In the genomic region with DNA sequence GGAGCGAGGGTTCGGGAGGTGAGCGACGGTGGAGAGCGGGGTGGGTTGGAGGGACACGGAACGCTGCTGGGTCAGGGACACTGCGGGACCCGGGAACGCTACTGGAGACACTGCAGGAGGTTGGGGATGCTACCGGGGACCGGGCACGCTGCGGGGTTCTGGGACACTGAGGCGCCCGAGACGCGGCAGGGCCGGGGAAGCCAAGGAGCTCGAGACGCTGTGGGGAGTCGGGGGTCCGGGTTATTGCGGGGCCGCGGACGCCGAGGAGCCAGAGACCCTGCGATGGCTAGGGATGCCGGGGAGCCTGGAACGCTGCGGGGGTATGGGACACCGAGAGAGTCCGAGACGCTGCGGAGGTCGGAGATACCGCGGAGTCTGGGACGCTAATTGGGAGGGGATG, we compare ENCODE assay signal across 8 mouse cellular contexts. TPM values are rescaled to one million over a fixed set of nuclear protein-coding genes. Genes with fewer than 3 reads are reported as not detected.
DNase-seq lines count a peak whose midpoint lies in the region; ATAC-seq and TF ChIP-seq lines count a peak whose summit lies in the region.

No protein-coding gene starts in this region.

- H3K4me2 ChIP-seq in forebrain, embryonic 15.5 days (replicated peaks): peak overlapping the region; percentile 81
- H3K4me2 ChIP-seq in liver, embryonic 13.5 days: peak overlapping the region; percentile 91

- DNase-seq in gastrocnemius, adult 2 months: no peak
- DNase-seq in gastrocnemius, postnatal 36 days: no peak
- no peak for DNase-seq in liver, embryonic 13.5 days
- DNase-seq in urinary bladder, postnatal 4 days (ENCODE audit: low spot score in 2 of 2): no peak
- DNase-seq in ovary, adult 18-20 months (ENCODE audit: low spot score): no peak

- peak; percentile 84 for ATAC-seq in forebrain, embryonic 15.5 days (replicated peaks)
- peak; percentile 65 for ATAC-seq in liver, embryonic 13.5 days (ENCODE audit: low read depth)
- no peak for ATAC-seq in monocyte, adult 5-6 weeks (replicated peaks; ENCODE audit: insufficient number of reproducible peaks, low FRiP score, low TSS enrichment, poor library complexity, severe bottlenecking)

- H3K4me1 ChIP-seq in E14TG2a.4 (replicated peaks; ENCODE audit: low read depth, low read length): peaks cover 32% of the 10 kb centered on the region
- peaks cover 16% of the 10 kb centered on the region for H3K4me1 ChIP-seq in forebrain, embryonic 15.5 days
- peaks cover 46% of the 10 kb centered on the region for H3K4me1 ChIP-seq in liver, embryonic 13.5 days (replicated peaks)

- H3K27ac ChIP-seq in gastrocnemius, adult 2 months: peak overlapping the region; percentile 85
- H3K27ac ChIP-seq in forebrain, embryonic 15.5 days (replicated peaks): peak overlapping the region; percentile 72
- H3K27ac ChIP-seq in liver, embryonic 13.5 days: peak overlapping the region; percentile 69

- intact Hi-C loops in gastrocnemius, adult 2 months (cut with DNase I): loop anchor here (5.0 kb wide), 1 partner anchor 172 kb away; a partner anchor contains a TSS
- intact Hi-C loops in gastrocnemius, postnatal 36 days (cut with DNase I): no loop called here

- H3K9me3 ChIP-seq in E14TG2a.4 (ENCODE audit: low read length): peaks cover 44% of the 10 kb centered on the region
- no peaks in the 10 kb centered on the region for H3K9me3 ChIP-seq in forebrain, embryonic 15.5 days
- H3K9me3 ChIP-seq in liver, embryonic 13.5 days (replicated peaks): no peaks in the 10 kb centered on the region

- H3K36me3 ChIP-seq in E14TG2a.4 (ENCODE audit: insufficient read depth, low read length): peaks cover 42% of the 10 kb centered on the region
- peaks cover 12% of the 10 kb centered on the region for H3K36me3 ChIP-seq in forebrain, embryonic 15.5 days
- peaks cover 28% of the 10 kb centered on the region for H3K36me3 ChIP-seq in liver, embryonic 13.5 days

- peak overlapping the region; percentile 95 for H3K4me3 ChIP-seq in gastrocnemius, adult 2 months
- H3K4me3 ChIP-seq in E14TG2a.4 (replicated peaks; ENCODE audit: low read length): peak overlapping the region; percentile 96
- peak overlapping the region; percentile 94 for H3K4me3 ChIP-seq in forebrain, embryonic 15.5 days
- H3K4me3 ChIP-seq in liver, embryonic 13.5 days (replicated peaks): peak overlapping the region; percentile 95

- H3K9ac ChIP-seq in forebrain, embryonic 15.5 days (replicated peaks): peak overlapping the region; percentile 85
- H3K9ac ChIP-seq in liver, embryonic 13.5 days: peak overlapping the region; percentile 90

- TF ChIP-seq CTCF in gastrocnemius, adult 2 months (IDR thresholded peaks at IDR 0.05): no peak
- TF ChIP-seq CTCF in E14TG2a.4 (conservative IDR thresholded peaks at IDR 0.05; ENCODE audit: low read length): no peak

- H3K27me3 ChIP-seq in E14TG2a.4 (ENCODE audit: insufficient read depth, low read length): no peaks in the 10 kb centered on the region
- no peaks in the 10 kb centered on the region for H3K27me3 ChIP-seq in forebrain, embryonic 15.5 days
- no peaks in the 10 kb centered on the region for H3K27me3 ChIP-seq in liver, embryonic 13.5 days

- WGBS in forebrain, embryonic 15.5 days: under 1% methylated on average over 40 of the region's 40 CpGs
- under 1% methylated on average over 40 of the region's 40 CpGs for WGBS in liver, embryonic 13.5 days (ENCODE audit: insufficient replicate concordance)

RNA-seq across cellular contexts. Expression of a gene that starts 0.3 kb away (rescaled TPM):
- under 1 TPM; 0.70 to 0.84 TPM for total RNA-seq in gastrocnemius, adult 2 months (2021)
- under 1 TPM; 0.54 to 0.66 TPM for total RNA-seq in gastrocnemius, postnatal 36 days (2021)
- polyA plus RNA-seq in forebrain, embryonic 15.5 days (2015; fragmentation: Nextera tagmentation; extraction: Ambion mirVana): 1.1 TPM in 2 replicates
- 0.28 and 0.34 TPM in 2 replicates for polyA plus RNA-seq in liver, embryonic 13.5 days (2015; fragmentation: Nextera tagmentation; extraction: Ambion mirVana)
- total RNA-seq in monocyte, adult 5-6 weeks (2017): 1.0 to 1.8 TPM (median 1.1 TPM) in 3 replicates

RNA-seq across cellular contexts. Expression of a gene that starts 22.7 kb away (rescaled TPM):
- 1 to 10 TPM in 1 of 2 experiments, under 1 TPM in 1; 0.46 to 1.1 TPM for total RNA-seq in gastrocnemius, adult 2 months (2021)
- under 1 TPM; 0.54 to 0.86 TPM for total RNA-seq in gastrocnemius, postnatal 36 days (2021)
- polyA plus RNA-seq in forebrain, embryonic 15.5 days (2015; fragmentation: Nextera tagmentation; extraction: Ambion mirVana): 4.0 and 4.4 TPM in 2 replicates
- polyA plus RNA-seq in liver, embryonic 13.5 days (2015; fragmentation: Nextera tagmentation; extraction: Ambion mirVana): 0.07 and 0.17 TPM in 2 replicates
- 5.1 to 21.2 TPM (median 7.0 TPM) in 3 replicates for total RNA-seq in monocyte, adult 5-6 weeks (2017)
